Mouse (Mus musculus) urinary bladder, postnatal 0 days (tissue): ENCODE results near the gene Gm382. TPM values are rescaled to one million over a fixed set of nuclear protein-coding genes. Genes with fewer than 3 reads are reported as not detected.

Experiments
- polyA plus RNA-seq: library from polyadenylated mRNA; unstranded; fragments of >200 nt; fragmentation: Nextera tagmentation; extraction: Ambion mirVana; gene quantifications from 2 replicates; pipeline ENCODE4 v1.2.1, GENCODE M21; 2015

Gm382 gene
- polyA plus RNA-seq = not detected in 2 replicates

DNA sequence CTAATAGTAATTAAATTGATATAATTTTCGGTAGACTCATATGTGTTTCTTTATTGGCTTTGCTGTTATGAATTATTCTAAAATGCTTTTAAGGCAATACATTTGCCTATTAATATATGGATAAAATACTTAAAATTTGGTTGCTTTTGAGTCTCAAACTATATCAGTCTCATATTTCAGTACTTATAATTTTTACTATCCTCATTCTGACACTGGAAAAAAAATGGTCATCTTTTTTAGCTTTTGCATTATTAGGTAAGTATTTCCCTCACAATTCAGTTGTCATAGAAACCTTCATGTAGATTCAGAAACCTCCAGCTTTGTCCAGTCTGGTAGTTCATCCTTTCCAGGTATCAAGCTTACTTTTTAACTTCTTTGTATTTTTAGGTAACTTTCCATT lies at the start of gene Gm382:
Gene Gm382, plus strand, starts transcription at position 301 of the 400 bp plus-strand sequence.

Other genes starting within 250 kb of the Gm382 start
- gene 4932411N23Rik, start 224.1 kb upstream of the Gm382 start, polyA plus RNA-seq = not detected in 2 replicates